Mouse (Mus musculus) right cerebral cortex, postnatal 25 days (tissue): ENCODE results near the gene Mpzl1.
"Not testable (repeated sequence)": the region's sequence is repeated elsewhere in the genome, so short reads cannot be mapped to it uniquely, and the experiment has no call there.

Experiments
- DNase-seq: peaks from one replicate; pipeline ENCODE4 v3.0.0; 2022

Mpzl1 gene

GRCm38 (mm10) chr1:165634151-165634884, at the start of gene Mpzl1:
Mpzl1 (minus strand) TSS chr1:165634538.
- DNase-seq = peak; percentile 99

DNA sequence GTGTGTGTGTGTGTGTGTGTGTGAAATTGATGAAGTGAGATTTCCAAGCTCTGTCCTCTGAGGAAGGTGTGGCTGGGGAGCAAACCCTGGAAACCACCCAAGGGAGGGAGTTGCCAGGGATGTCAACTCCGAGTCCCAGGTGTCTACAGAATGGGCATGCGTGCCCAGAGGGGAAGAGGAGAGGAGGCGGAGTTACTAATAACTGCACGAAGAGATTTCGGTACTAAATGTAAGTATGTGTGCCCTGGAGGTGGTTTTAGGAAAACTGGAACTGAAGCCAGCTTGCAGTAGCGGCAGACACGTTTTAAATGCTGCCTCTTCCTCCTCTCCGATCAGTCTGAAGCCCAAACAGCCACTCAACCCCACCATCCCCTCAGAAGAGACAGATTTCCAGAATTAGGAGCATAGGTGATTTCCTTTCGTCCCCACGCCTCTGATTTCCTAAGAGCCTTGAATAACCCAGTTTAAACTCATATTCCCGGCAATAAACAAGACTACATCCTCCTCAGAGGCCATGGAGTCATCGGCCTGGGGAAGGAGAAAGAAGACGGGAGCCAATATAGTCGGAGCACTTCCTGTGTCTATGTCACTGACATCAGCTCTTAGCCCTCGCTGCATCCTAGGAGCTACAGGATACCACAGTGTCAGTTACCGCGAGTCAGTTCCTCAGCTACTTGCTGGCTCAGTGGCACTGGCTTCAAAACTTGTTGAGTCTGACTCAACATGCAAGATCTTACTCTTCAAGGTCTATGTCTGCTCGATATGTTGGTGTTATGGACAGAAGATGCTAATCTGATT, 47.9 kb upstream of the Mpzl1 start:
- DNase-seq = no peak

DNA sequence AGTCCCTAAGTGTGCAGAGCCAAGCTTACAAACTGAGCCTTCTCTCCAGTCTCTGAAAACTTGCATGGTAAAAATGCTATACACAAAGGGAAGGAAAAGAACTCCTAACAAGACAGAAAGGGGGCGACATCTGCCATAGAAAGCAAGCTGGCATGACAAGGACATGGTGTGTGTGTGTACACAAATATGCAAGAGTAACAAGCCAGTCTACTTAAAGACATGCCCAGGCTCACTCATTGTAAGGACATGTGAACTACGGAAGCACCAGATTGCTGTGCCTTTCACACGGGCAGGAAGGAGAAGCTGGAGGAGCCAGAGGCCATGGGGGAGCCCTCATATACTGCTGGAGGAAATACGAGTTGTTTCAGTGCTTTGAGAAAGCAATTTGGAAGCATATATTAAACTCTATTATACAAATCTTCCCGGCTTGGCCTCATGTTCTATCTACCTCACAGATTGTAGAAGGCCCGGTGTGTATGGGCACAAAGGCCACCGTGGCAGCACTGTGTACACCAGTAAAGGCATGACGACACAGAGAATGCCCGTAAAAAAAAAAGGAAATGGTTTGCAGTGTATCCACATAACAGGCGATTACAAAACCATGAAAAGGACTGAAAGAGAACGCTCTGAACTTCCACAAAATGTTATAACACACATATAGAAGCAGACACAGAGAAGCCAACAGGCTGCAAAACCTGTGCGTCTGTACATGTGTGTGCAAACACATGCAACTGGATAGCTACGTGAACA, 46.9 kb upstream of the Mpzl1 start:
- no peak for DNase-seq

DNA sequence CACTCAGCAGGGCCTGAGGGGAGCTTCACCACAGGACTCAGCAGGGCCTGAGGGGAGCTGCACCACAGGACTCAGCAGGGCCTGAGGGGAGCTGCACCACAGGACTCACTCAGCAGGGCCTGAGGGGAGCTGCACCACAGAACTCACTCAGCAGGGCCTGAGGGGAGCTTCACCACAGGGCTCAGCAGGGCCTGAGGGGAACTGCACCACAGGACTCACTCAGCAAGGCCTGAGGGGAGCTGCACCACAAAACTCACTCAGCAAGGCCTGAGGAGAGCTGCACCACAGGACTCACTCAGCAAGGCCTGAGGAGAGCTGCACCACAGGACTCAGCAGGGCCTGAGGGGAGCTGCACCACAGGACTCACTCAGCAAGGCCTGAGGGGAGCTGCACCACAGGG, 45.7 kb upstream of the Mpzl1 start:
- not testable (repeated sequence) for DNase-seq

DNA sequence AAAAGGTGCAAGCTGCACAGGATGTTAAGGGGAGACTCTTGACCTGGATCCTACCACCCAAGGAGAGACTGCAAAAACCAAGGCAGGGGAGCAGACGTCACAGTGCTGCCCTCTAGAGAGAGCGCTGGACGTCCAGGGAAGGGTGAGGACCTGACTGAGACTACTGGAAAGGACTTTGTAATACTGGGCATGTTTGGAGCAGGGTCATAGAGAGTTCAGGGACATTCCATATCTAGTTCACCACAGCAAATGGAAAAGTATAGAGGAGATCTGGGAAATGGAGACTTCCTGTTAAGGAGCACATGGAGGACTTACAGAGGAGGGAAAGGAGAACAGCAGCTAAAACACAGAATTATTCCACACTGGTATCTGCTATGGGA, 45.3 kb upstream of the Mpzl1 start:
- no peak for DNase-seq

DNA sequence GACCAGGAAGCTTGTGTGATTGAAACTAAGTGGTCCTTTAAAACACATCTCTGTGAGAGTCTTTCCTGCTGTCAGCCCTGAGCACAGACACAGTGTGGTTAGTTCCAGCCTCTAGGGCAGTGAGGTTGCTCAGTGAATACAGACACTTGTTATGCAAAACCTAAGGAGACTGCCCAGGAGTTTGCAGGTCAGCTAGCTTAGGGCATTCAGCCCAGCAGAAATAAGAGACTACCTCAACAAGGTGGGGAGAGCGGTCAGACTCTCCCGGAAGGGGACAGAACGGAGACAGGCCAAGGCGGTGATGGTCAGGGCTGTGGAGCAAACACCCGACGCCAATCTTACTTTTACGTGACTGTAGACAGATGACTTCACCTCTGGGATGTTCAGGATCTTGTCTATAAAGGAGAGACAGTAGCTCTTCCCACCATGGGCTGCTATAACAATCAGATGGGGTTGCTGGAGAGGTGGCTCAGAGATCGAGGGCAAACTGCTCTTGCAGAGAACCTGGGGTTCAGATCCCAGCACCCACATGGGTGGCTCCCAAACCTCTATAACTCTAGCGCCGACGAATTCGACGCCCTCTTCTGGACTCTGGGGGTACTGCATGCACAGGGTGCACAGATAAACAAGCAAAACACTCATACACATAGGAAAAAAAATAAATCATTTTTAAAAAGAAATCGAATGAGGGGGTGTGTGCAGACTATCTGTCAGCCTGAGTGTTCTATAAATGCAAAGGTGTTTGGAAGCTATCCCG, 44.7 kb upstream of the Mpzl1 start:
- no peak for DNase-seq

DNA sequence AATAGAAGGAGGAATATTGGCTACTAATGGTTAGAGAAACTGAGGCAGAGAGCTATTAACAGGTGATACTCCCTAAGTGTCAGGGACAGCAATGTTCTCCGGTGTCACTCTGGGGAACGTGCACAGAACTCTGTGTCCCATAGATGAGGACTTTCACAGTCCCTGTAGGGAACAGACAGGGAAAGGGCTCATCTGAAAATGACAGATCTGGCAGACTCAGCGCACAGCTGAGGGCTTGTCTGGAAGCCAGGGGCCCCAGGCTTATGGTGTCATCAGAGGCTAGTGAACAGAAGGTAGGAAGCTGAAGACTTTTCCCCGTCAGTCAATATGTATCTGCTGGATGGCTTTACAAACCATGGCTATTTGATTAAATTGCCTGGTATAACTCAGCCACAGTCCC, 43.2 kb upstream of the Mpzl1 start:
- DNase-seq = no peak

DNA sequence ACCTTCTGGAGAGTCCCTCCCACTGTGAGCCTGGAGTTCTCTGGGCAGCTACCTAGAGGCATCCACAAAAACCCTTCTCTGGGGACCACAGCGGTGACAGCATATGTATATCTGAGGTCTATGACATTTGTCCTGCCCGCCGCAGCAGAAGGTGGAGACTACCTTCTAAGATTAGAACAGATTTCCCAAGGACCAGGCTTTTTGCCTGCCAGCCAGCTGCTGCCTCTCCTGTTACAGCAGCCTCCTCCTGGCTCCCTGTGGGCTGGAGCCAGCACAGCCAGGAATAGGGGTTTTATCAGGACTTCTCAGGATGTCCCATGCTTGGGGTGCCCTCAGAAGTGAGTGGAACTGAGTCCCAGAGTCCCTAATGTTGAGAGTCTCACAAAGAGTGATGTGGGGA, 42.7 kb upstream of the Mpzl1 start:
- no peak for DNase-seq

DNA sequence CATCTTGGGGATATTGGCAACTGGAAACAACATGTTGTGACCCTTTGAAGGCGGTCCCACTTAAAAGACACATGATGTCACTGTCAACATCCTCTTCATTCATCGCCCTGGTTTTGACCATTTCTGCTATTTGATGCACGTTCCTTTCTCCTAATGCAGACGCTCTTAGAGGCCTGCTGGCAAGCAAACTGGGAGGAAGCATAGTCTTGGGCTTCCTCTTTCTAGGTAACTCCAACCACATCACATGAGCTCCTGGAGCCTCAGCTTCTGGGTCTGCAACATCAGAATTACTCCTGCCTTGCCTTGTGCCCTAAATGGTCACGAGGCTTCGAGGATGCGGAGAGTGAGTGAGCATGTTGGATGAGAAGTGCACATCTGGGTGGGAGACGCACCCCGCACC, 40.8 kb upstream of the Mpzl1 start:
- DNase-seq = no peak

DNA sequence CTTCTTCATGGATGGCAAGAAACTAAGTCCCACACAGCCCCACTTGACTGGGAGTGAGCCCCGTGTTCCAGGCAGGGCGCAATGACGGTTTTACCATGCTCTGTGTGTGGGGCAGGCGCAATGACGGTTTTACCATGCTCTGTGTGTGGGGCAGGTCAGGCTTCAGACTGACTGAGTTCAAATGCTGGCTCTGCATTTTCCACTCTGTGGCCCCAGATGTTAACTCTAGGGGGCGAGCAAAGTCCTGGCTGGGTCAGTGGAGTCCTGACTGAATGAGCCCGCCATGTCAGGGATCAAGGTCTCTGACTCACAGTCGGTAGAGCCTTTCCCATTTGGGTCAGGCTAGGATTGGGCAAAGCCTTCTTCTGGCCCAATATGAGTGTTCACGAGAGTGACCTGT, 38.0 kb upstream of the Mpzl1 start:
- DNase-seq = no peak

DNA sequence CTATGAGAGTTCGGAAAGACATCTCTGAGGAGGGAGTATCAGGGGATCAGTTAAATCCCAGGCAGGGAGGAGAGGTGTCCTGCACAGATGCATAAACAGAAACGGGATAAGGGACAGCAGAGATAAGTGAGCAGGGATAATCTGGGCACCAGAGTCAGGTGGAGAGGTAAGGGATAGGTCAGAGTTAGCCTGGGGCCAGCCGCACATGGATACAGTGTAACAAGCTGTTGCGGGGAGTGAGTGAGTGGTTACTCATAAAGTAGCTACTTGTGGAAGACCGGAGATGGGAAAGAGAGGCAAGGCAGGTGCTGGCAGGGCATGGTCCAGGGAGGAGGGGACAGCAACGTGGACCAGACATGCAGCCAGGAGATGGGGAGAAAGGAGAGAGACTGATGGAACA, 35.7 kb upstream of the Mpzl1 start:
- no peak for DNase-seq

DNA sequence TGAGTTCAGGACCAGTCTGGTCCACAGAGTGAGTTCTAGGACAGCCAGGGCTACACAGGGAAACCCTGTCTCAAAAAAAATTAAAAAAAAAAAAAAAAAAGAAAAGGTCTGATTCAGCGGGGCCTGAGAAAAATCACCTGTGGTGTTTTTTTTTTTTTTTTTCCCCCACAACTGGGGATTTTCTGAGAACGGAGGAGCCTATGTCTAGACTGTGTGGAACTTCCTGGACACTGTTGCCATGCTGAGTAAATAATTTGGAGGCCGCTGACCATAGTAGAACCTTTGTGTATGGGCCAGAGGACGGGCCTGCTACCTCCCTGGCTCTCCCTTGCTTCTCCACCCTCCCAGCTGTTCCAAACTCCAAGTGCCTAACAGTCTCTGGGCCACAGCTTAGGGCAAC, 34.6 kb upstream of the Mpzl1 start:
- DNase-seq = no peak

GRCm38 (mm10) chr1:165667380-165667779, 33.0 kb upstream of the Mpzl1 start:
- DNase-seq = no peak

DNA sequence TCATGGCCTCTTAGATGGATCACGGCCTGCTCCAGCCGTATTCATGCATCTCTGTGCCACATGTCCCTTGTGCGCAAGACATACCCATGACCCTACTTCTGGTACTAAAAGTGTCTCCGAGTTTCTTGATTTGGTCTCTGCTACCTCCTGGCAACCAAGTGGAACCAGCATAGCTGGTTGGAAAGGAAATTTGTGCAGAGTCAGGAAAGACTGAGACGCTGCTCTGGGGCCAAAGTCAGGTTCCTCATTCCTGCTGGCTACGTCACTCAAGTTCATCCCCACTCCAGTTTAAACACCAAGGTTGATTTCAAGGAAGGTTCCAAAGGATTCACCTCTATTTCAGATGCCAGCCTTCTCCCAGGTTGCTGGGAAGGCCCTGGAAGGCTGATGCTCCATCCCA, 32.6 kb upstream of the Mpzl1 start:
- no peak for DNase-seq

DNA sequence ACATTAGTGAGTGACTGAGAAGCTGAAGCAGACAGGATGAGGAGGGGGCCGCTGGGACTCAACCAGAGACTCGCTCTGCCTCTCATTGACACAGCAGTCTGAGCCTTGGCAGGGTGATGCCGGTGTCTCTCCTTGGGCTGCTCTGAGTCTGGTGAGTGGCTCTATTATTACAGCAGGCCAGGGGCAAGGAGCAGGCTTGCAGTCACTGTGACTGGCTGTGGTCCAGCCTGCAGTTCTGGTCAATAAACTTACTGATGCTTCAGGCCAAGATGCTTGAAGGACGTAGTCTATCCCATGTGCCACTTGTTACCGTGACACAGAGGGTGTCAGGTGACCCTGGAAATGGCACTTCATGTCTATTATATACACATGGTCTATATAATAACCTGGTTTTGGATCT, 31.4 kb upstream of the Mpzl1 start:
- no peak for DNase-seq

DNA sequence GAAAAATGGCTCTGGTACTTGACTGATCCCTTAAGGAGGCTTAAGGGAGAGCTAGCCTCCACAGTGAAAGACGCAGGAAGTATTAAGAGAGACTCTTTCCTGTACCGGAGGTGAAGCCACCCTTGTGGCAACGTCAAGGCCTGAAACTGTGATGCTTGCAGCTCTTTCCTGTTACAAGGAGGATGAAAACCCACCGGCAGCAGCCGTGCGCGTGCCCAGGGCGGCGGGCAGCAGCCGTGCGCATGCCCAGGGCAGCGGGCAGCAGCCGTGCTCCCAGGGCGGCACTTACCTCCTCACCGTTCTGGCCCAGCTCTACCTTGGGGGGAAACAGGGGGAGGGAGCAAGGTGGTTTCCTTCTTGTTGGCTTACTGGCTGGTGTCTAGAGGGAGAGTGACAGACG, 28.9 kb upstream of the Mpzl1 start:
- no peak for DNase-seq

DNA sequence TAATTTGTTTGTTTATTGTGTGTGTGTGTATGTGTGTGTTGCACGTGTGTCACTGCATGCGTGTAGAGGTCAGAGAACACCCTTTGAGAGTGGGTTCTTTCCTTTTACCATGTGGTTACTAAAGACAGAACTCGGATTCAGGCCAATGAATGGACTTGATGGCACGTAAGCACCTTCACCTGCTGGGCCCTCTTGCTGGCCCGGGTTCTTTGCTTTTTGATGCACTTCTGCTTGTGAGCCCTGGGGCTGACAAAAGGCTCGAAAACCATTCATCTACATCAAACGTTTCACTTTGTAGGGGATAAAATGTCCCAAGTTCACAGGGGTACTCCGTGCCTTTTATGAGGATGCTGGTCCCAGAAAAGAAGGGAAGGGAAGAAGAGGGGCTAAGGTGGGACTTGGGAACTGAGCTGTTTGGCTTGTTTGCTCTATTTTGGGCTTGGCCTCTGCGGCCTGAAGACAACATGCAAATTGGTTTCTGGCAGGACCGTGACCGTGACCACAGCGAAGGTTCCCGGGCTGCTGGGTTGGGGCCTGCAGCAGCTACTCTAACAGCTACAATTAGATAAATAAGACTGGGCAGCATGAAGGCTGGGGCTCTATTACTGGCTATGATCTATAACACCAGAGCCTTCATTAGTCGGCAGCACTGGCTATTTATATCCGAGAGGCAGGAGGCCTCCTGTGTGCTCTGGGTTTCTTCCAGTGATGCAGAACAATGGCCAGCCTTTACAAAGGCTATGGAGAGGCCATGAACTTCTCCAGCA, 28.3 kb upstream of the Mpzl1 start:
- DNase-seq = no peak

- no peak for DNase-seq
These were observed 27.4 kb upstream of the Mpzl1 start for GRCm38 (mm10) chr1:165661725-165662124.

DNA sequence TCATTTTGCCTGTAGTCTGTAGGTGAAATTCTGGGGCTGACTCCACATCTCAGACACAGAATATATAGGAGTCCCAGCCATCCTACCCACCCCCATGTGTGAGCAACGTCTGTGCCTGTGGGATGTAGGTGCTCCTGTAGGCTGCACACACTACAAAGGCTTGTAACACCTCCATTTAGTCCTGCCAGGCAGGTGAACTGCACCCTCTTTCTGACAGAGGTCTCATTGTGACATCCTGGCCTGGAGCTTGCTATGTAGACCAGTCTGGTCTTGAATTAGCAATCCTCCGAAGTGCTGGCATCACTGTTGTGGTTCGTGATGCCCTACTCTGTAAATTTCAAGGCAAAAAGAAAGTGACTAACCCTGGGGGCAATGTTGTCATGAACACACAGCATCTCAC, 26.9 kb upstream of the Mpzl1 start:
- no peak for DNase-seq

DNA sequence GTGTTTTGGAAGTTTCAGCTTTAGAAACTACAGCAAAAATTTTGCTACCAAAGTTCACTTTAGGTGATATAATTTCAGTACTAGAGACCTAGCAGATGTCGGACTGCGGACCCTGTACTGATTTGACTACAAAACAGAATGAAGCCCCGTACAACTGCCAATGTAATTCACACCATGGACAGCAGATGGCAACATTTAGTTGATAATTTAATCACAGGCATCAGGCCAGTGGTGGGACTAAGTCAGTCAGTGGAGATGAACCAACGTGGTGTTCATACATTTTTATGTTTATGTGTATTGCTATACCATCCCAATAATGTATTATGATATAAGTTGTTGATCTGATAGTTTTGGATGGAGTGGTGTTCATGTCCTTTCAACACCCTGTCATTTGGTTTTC, 26.4 kb upstream of the Mpzl1 start:
- DNase-seq = no peak

- DNase-seq = peak; percentile 56
These were observed 24.3 kb upstream of the Mpzl1 start for GRCm38 (mm10) chr1:165658602-165659001.

DNA sequence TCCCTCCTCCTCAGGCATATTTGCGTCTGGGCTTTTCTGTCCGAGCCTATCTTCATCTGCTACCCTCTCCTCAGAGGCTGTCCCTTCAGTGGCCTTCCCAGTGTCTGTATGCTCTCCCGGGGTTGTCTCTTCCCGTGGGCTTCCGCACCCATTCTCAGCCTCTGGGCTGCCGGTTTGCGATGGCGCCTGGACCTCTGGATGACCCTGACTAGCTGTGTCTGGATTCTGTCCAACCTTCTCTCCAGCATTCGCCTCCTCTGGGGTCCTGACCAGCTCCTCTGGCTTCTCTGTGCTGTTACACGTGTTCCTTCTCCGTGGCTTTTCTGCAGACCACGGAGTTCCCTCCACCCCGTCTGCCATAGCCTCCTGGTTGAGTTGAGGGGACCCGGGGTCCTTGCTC, 21.1 kb upstream of the Mpzl1 start:
- DNase-seq = no peak
